Mouse (Mus musculus): ENCODE data around the gene Pltp.
A peak's percentile ranks its signal among the peaks of the same experiment; 100 is the strongest.

GRCm38 (mm10) chr2:164874239-164874769, 16.8 kb upstream of the Pltp start:
- TF ChIP-seq TCF12 (IDR thresholded peaks at IDR 0.05; ENCODE audit: low read depth, low read length) (peak; percentile 40; the same call in 1 of the 2 replicates), POLR2A (IDR thresholded peaks at IDR 0.05; ENCODE audit: control insufficient read depth in 1 of 2, insufficient read depth in 1 of 2, low read depth in 1 of 2, low read length in 2 of 2, poor library complexity in 1 of 2) (no peak), USF1 (IDR thresholded peaks at IDR 0.05; ENCODE audit: low read depth, low read length) (no peak), CTCF (IDR thresholded peaks at IDR 0.05 in 2 of 3, conservative IDR thresholded peaks at IDR 0.05 in 1 of 3; ENCODE audit: control insufficient read depth in 1 of 3, insufficient read depth in 1 of 3, low read depth in 2 of 3, low read length in 3 of 3, poor library complexity in 1 of 3, severe bottlenecking in 1 of 3) (no peak), HCFC1 (IDR thresholded peaks at IDR 0.05; ENCODE audit: low read depth, low read length) (no peak), MEF2A (IDR thresholded peaks at IDR 0.05; ENCODE audit: extremely low read depth, insufficient replicate concordance, low read depth, low read length, poor library complexity, severe bottlenecking) (no peak), JUND (IDR thresholded peaks at IDR 0.05; ENCODE audit: low read depth, low read length) (no peak), CHD1 (IDR thresholded peaks at IDR 0.05; ENCODE audit: low read depth, low read length) (no peak), ZMIZ1 (IDR thresholded peaks at IDR 0.05; ENCODE audit: low read depth, low read length) (no peak), ZKSCAN1 (IDR thresholded peaks at IDR 0.05; ENCODE audit: low read depth, low read length) (no peak), NELFE (IDR thresholded peaks at IDR 0.05; ENCODE audit: low read depth, low read length) (peak; percentile 31; the same call in 1 of the 2 replicates), SMC3 (IDR thresholded peaks at IDR 0.05; ENCODE audit: low read depth, low read length) (no peak), GATA1 (IDR thresholded peaks at IDR 0.05; ENCODE audit: low read depth, low read length) (peak; percentile 56), CHD2 (IDR thresholded peaks at IDR 0.05; ENCODE audit: low read length) (no peak; the same call in 1 of the 2 replicates)
